Mouse (Mus musculus) gastrocnemius, postnatal 10 days (tissue): Measurements from ENCODE around the gene Arl15. TPM values are rescaled to one million over a fixed set of nuclear protein-coding genes. Genes with fewer than 3 reads are reported as not detected.

Experiments
- DNase-seq: peaks from one replicate; pipeline ENCODE4 v3.0.0; 2021; ENCODE audit warnings: mixed read lengths
- total RNA-seq, 2 experiments: library from RNA; stranded (reverse); gene quantifications; 2 replicates each; pipeline ENCODE4 v1.2.3; 2021

Gene Arl15
- total RNA-seq, 2 experiments from 2014 or later, result 8.7 to 8.8 TPM

DNA sequence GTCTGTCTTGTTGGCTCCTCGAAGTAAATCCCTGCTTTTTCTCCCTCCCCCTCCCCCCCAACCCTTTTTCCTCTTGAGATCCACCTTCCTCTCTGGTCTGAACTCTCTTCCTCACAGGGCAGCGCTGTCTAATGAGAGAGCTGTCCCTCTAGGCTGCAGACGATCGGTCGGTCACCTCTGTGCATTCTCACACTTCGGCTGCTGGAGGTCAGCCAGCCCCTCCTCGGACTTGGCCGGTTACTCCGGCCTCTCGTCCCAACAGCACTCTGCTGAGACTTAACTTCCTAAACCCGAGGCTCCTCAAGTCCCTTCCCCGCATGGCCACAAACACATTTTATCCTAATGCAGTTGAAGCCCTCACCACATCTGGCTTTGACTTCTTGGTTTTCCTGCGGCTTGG is 77.5 kb downstream of the Arl15 start:
- peak; percentile 83 for DNase-seq

DNA sequence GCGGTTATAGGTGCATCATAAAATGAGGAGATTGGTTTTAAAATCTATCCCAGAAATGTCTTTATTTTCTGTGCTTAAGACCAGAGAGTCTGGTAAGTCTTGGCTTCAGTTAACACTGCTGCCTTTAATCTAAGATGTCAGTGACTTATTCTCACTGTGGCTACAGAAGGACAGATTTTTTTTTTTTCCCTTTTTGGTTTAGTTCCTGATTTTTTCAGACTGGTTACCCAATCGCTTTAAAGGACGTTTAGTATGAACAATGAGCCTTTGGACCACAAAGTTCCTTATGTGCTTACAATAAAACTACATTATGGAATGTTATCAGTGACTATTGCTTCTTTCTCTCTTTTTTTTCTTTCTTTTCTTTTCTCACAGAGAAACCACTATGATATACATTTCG is 81.4 kb downstream of the Arl15 start:
- no peak for DNase-seq

DNA sequence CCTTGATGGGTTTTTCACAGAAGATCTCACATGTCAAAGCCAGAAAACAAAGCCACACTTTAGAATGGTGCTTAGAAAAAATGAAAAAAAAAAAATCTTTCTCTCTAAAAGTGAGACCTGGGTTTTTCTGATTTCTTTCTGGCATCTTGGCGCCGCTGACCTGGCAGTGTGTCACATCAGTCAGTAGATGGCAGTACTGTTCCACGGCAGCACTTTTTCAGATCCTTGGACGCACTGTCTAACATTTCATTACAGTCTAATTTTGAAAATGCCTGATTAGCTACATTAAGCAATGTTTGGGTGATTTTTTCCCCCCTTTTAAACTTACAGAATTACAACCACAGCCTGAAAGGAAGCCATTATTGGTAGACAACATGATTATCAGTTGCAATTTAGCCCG is 83.1 kb downstream of the Arl15 start:
- DNase-seq, result peak; percentile 62

DNA sequence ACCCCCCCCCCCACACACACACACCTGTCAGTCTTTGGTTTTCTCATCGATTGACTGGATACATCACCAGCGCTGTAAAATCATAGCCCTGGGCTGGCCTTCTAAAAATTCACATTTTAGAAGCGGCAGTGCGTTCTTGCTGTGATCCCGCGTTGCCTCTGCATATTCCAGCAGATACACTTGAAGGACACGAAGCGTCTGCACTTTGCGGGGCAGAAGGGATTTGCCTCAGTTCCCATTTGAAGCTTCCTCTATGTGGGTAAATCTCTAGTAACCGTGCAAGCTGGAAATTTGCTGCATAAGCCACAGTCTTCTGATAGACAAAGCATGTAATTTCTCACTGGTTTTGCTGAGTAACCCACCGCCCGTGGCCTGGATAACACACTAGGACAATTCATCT is 84.3 kb downstream of the Arl15 start:
- DNase-seq, result no peak

DNA sequence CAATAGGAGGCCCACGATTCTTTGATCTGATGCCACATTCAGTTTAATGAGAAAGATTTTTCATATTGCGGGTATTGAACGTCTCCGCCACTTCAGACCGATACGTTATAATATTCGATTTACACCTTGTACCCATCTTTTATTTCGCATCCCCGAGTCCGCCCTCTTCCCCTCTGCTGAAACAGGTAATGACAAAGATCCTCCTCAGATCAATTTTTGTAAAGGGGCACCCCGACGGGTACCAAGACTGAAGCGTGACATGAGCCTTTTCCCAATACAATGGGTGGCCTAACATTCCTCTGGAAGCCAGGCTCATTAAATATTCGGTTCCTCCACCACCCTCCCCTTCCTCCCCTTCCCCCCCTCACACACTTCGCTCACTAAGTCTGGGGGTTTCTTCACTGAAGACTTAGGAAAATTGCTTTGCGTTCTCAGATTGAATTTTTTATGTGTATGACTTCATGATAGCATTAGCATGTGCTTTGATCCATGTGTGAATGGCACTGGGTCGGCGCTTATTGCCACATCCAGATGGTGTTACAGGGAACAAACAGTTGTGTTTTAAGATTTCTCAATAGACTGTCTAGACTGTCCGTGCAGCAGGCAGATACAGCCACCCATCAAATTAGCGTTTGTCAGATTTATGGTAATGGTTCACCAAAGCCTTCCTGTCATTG is 85.5 kb downstream of the Arl15 start:
- DNase-seq, result no peak

DNA sequence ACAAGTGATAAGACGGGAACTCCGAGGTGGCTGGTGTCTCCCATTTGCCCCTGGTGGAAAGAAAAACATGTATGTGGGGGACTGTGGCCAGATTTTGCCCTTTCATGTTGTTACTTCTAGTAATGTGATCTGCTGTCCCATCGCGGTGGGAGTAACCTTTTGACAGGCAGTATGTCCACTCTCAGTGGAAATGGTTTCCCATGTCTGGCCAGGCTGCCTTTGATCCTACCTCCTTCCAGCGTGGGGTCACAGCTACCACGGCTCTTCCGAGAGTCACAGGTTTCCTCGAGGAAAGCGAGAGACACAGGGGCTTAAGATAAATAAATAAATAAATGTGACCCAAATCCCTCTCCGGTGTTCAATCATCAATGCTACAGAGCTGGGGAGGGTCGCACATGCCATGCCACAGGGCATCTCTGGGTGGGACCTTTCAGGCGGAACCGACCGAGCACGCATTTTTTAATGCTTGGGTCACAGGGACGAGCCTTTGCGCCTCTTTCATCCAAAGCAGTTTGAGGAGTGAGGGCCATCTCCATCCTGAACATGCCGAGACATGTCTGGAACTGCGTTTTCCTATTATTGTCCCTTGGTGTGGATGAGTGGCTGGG is 86.4 kb downstream of the Arl15 start:
- DNase-seq, result no peak

DNA sequence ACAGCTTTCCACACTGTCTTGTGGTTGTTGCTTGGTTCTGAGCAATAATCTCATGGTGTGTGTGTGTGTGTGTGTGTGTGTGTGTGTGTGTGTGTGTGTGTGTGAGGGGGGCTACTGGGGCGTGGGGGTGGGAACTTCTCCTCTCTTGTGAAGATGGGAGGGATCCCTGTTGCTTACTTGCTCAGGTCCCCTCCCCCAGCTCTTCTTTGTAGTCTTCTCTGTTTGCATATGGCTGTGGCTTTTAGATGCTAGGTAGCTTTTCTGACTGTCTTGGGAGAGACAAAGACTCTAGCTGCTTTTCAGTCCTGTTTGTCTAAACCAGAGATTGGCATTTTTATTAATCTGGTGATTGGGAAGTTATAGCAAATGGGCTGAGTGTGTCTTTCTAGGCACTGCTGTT is 88.7 kb downstream of the Arl15 start:
- no peak for DNase-seq

DNA sequence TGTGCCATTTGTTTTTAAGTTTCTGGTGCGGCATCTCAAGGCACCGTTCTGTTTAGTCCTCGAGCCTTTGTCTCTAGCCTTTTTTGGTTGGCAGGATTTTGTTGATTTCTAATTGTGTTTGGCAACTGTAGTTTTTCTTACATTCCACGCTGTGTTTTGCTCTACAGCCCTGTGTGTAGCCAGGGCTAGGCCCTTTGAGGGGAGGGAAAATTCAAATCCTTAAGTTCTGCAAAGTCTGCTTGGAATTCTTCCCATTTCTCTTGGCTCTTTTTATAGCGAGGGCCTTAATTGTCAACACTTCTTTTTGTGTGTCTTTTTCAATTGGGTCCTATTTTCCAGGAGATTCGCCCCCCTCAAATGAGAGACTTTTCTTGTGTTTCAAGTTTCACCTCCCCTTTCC is 92.8 kb downstream of the Arl15 start:
- no peak for DNase-seq

DNA sequence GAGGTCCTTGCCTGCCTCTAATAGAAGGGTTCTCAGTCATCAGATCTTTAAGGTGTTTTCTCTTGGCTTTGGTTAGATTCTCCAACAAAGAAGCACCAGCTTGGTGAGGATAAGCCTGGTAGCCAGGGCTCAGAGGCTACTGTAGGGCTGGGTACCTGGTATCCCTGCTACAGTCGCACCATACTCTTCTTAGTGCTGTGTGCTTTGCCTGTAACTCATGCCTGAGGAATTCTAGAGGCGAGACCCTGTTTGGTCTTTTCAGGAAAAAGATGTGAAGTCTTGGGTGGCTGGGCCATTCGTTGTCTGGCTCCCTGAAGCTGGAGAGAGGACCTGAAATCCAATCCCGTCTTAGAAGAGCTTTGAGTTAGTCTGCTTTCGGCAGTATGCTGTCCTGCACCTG is 93.8 kb downstream of the Arl15 start:
- no peak for DNase-seq

DNA sequence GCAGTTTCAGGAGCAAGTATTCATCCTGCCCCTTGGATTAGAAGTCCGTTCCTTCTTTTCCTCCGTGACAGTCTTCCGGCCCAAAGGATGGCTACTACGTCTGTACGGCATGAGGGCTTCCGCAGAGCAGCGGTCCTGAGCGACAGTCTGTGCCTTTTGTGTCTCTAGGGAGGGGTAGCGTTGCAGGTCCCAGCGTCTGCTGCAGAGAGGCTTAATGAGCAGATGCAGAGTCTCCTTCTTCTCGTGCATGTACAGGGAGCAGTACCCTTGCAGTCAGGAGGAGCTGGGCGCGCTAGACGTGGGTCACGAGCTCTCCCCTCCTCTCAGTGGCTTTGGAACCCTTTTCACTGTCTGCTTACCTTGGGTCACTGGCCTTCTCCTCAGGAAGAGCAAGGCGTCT is 94.4 kb downstream of the Arl15 start:
- no peak for DNase-seq

DNA sequence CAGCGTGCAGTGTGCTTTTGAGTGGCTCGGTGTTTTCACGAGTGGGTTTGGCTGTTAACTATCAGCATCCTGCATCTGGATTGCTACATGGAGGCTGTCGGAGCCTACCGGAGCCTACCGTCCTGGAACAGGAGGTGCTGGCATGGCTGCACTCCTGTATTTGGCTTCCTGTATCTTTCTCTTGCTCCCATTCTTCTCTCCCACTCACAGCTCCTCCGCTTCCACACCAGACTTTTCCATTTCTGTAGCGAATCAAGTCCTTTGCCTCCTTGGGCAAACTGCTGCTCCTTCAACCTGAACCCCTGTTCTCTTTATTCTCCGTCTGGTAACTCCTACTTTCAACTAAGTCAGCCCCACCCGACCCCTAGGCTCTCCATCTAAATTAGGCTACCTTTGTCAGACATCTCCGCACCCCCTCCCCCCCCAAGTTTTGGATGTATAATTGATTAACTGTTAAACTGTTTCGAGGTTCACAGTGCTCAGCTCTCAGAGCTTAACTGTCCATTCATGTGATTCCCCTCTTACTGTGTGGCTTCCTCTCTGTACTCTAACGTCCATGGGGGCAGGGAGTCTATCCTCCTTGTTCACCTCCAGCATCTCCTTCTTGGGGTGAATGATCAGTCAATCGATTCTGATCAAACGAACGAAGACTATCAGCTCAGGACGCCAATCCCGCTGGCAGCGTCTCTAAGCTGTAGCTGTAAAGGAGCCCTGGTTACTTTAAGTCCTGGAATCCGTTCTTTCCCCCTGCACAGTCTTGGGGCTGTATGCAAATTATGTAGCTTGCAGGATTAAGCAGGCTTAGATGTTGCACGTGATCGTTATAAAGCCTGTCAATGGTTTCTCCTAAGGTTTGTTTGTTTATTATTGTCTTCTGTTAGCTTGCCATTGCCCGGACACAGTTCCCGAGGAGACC is 95.1 kb downstream of the Arl15 start:
- no peak for DNase-seq

DNA sequence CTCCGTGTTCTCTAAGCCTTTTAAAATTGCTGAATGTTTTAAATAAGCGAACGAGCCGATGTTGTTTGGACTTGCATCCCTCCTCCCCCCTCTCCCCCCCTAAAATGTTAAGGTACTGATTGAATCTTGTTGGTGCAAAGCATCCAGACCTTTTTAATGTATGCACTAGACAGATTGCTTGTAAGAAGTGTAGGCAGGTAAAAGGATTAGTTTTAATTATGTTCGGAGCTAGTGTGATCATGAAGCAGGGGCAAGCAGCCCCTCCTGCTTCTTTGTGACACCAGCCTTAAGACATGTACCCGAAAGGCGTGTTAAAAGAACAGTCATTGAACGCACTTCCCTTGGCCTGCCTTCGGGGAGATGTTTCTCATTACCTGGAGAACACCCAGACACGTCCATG is 102.4 kb downstream of the Arl15 start:
- DNase-seq, result no peak

DNA sequence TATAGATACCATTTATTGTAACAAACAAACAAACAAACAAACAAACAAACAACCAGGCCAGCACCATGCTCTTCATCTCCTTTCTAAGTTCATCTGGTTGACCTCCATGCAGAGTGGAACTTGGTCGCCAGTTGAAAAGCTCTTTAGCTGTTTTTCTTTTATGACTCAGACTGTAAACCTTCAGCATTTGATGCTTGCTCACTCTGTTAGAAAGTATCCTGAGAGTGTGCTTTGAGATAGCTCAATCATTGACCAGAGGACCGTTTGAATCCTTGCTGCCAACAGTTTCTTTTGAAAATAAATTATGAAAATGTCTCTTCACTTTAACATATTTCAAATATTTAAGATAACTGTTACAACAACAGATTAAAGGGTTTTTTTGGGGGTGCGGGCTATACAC is 103.2 kb downstream of the Arl15 start:
- DNase-seq, result no peak

DNA sequence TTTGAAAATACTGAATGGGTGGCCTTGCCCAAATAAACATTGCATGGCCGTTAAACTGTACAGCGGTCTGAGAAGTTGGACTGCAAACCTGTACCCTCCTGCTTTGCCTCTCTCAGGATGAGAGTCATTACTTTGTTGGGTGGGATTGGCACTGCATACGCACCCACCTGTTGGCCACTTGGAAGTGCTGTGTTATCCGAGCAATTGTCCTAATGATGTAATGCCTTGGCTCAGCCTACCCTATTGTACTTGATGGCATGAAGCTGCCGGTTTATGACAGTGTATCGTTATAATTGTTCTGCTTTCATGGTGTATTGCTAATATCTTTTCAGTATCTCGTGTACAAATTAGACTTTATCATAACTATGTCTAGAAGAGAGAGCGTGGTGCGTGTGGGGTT is 103.6 kb downstream of the Arl15 start:
- DNase-seq, result no peak

DNA sequence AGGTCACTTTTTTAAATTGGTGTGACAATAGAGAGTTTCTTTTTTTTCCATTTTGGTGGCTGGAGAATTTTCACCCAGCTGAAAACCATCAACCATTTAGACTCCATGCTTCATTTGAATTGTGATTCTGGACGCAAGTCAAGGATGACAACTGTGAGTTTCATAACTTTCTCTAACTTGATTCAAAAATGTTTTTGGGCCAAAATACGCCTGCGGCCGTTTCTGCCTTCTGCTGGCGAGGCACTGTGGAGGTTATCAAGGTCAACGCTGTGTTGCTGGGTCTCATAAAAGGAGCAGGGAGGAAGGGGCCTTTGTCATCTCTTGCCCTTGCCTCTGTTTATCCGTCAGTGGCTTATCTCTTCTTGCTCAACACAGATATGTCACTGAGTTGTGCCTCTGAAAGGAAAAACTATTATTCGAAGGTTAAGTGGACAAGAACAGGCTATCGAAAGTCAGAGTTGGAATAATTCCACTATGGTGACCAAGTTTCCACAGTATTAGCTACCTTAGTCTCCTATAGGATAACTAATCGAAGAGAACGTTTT is 106.8 kb downstream of the Arl15 start:
- no peak for DNase-seq

DNA sequence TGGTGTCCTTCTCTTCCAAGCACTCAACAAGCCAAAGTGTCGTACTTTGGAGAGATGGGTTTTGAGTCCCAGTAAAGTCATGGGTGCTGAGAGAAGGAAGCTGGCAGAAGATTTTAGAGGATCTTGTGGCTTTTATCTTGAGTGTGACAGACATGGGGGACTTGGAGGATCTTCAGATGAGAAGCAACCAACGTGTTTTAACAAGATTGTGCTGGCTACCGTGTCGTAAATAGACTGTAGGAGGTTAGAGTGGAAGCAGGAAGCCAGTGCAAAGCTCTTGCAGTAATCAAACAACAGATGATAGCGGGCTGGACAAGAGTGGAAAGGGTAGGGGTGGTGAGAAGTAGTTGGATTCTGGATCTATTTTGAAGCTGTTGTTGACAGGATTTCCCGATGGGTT is 109.0 kb downstream of the Arl15 start:
- no peak for DNase-seq

DNA sequence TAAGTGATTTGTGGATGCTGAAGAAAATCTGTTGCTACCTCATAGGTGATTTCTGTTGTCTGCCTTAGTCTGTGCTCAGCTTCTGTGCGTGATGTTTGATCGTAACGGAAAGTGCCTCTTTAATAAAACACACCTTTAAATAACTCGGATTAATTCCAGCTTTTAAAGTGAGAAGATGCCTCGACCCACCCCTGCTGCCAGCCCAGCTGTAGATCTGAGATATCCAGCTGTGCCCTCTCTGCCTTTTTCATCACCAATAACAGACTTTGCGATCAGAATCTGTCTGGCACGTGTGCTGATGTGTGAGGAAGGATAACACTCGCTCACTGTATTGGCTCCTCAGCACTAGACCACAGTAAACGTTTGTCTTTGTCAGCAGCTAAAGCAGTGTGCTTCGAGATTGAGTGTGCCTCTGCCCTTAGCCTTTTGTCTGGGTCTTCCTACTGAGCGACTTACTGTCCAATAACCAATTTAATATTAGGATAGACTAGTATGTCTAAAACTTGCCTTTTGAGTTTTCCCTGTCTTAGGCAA is 117.7 kb downstream of the Arl15 start:
- no peak for DNase-seq

DNA sequence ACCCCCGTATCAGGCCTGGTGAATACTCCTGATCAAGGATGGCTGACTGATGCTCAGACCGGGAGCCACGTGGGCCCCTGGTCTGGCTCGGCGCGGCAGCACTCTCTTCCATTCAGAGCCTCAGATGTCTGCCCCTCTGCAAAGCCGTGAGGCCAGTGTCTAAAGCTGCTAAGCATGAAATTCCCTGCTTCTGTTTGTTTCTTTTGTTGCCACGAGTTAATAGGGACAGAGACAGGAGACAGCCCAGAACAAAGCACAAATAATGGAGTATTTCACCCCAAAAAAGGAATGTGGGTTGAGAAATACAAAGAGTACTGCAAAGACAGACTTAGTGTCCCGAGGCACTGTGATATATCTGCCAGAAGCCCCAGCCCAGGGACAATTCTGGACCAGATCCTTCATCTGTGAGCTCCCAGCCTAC is 120.3 kb downstream of the Arl15 start:
- DNase-seq, result no peak

DNA sequence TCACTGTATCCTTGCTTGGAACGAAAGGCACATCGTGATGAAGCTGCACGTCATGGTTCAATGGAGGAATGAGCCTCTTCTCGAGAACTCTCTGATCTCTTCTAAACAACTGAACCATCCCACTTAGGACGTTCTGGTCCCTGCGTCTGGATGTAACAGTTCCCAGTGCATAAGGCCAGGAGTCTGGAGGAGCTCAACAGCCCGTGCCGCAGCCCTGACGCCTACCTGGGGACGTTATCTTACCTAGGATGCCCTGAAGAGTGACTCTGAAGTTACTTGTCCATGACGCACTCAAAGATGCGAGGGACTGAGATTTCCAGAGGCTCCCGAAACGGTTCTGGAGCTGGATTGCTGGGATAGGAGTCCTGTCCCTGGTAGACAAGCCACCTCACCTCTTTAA is 121.4 kb downstream of the Arl15 start:
- no peak for DNase-seq

DNA sequence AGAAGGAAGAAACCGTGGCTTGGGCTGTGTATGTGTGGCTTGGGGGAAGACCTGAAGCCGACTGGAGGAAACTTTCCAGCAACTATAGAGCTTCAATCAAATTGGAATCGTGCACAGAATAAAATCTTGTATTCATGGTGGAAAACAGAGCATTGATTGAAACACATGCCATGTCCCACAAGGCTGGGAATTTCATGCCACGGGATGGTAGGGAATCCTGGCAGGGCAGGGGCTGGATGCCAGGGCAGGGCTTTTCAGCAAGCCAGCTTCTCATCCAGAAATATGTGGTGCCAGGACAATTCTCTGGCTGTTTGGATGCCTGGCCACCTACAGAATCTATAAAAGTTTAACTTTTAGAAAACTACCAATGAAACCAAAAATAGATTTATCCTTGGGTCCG is 122.5 kb downstream of the Arl15 start:
- DNase-seq, result no peak

DNA sequence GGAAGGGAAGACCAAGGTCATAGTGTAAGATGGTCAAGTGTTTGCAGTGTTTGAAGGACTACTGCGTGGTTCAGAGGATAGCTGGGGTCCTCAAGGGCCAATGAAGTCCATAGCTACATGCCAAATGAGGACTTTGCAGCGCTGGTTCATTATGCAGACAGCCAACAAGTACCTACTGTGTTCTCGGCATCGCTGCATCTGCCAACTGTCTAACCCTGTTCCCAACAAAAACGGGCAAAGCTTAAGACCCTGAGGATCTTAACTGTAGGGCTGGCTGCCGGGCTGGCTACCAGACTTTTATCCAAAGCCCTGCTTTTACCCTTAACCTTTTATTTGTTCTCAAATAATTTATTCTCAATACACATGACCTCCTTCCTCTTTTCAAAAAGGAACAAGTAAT is 123.1 kb downstream of the Arl15 start:
- DNase-seq, result no peak

DNA sequence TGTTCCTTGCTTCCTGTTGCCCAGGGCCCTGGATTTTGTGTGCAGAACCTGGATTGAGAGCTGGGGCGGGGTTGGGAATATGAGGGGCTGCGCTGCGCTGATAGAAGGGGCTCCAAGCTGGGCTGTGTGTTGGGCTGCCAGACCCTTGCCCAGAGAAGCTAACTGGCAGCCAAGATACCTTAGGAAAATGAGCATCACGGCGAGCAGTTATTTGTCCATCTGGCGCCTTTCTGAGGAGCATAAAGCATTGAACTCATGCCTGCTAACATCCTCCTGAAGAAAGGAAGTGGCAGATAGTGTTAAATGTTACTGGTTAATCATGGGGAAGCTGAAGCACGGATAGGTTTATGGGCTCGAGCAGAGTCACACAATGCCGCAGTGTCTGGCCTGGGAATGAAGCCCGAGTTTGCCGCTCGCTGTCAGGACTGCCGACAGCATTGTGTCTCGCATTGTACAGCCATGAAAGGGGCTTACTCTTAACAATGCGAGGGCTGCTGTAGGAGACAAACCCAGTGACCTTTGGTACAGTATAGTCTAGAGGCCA is 123.6 kb downstream of the Arl15 start:
- no peak for DNase-seq

DNA sequence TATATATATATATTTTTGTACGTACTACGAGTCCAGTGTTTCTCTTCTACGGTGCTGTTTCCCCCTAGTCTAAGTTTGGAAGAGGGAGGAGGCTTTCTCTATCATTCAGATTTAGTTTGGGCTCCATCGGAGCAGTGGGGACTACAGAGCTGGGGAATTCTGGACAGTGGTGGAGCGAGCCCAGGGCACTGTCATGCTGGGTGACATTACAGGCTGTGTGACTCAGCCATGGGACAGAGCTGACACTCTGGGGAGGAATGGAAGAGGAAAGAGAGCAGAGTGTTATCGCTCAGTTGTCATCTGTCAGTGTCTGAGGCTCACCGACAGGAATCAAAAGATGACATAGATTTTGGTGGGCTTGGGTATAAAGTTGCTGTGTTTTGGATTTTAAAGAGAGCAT is 124.4 kb downstream of the Arl15 start:
- DNase-seq, result no peak
